Mouse (Mus musculus) hindlimb bud, embryonic 11.5 days (tissue): ENCODE results near the gene Lcn9.

Source experiments
- DNase-seq: peaks from one replicate; pipeline ENCODE4 v3.0.0-alpha.2; 2012; ENCODE audit warnings: low read depth, low spot score; ENCODE audit errors: extremely low spot score

The Lcn9 gene

GRCm38 (mm10) chr2:25847226-25847625 lies 24.3 kb downstream of the Lcn9 start, which contains the start of gene Sohlh1:
Gene Sohlh1, minus strand, starts transcription at chr2:25847248.
- no peak for DNase-seq

- DNase-seq, result no peak
Measured at GRCm38 (mm10) chr2:25850330-25850729, 27.4 kb downstream of the Lcn9 start.

GRCm38 (mm10) chr2:25852626-25853025 lies 29.7 kb downstream of the Lcn9 start:
- DNase-seq, result no peak

- no peak for DNase-seq
Measured at GRCm38 (mm10) chr2:25853998-25854397, 31.0 kb downstream of the Lcn9 start.

GRCm38 (mm10) chr2:25859891-25860290 lies 36.9 kb downstream of the Lcn9 start:
- no peak for DNase-seq

- no peak for DNase-seq
Measured at GRCm38 (mm10) chr2:25862038-25862437, 39.1 kb downstream of the Lcn9 start.

GRCm38 (mm10) chr2:25862696-25863270 lies 39.8 kb downstream of the Lcn9 start:
- DNase-seq, result no peak

GRCm38 (mm10) chr2:25863337-25864131 lies 40.6 kb downstream of the Lcn9 start, which contains the start of gene Kcnt1:
Gene Kcnt1, plus strand, starts transcription at chr2:25863734.
- DNase-seq, result no peak

GRCm38 (mm10) chr2:25864230-25864629 lies 41.3 kb downstream of the Lcn9 start:
- no peak for DNase-seq

GRCm38 (mm10) chr2:25865412-25865811 lies 42.5 kb downstream of the Lcn9 start:
- DNase-seq, result no peak

GRCm38 (mm10) chr2:25866656-25867055 lies 43.7 kb downstream of the Lcn9 start:
- no peak for DNase-seq
